Mouse (Mus musculus): ENCODE results near the gene Stx5a.

Stx5a gene

DNA sequence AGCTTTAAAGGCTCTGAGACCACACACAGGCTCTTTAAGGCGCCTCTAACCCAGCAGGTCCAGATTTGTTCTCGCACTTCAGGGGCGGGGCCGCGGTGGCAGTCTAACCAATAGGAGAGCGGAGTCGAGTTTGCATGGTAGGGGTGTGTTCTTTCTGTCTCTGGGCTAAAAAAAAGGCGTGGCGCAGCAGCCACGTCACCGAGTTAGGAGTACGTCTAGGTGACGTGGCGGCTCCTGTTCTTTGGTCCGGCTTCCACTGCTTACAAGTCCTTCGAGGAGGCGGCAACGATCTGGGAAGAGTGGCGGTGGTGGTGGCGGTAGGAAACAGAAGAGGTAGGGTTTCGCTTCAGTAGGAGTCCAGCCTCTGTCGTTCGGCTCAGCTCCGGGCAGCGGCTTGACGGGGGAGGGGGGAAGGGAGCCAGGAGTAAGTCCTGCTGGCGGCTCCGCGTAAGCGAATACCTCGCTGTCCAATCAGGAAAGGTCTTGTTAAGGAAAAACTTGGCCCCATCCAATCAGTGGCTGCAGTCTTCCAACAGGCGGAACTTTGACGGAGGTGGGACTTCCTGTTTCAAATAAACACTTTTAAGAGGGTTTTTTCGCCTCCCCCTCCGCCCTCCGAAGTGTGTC lies at the start of gene Stx5a:
Gene Stx5a (plus strand): TSS at position 171 of the 627 bp plus-strand sequence.
- DNase-seq = peak; percentile 96 to 98

DNA sequence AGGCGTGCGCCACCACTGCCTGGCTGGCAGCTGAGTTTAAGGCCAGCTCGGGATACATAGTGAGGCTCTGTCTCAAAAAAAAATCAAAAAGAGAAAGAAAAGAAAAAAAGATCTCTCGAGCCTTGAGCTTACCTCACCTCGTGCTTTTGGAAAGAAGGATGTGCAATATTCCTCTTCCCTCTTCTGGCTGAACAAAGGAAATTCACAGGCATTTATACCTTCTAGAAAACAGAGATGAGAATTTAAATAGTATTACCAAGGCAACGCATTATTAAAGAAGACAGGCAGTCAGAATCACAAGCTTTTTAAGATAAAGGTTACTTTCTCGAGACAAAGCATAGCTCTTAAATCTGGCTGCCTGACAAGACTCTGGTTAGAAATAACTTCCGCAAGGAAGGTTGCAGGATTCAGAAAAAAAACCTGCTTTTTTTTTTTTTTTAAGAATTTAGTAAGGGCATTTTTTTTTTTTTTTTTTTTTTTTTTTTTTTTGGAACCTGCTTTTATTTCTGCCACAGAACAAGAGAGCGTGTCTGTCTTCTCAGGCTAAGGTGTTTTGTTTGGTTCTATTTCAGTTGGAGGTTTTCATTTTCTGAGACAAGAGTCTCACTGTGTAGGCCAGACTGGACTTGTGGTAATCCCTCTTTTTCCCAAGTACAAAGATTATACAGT lies 49.2 kb upstream of the Stx5a start:
- DNase-seq = no peak

DNA sequence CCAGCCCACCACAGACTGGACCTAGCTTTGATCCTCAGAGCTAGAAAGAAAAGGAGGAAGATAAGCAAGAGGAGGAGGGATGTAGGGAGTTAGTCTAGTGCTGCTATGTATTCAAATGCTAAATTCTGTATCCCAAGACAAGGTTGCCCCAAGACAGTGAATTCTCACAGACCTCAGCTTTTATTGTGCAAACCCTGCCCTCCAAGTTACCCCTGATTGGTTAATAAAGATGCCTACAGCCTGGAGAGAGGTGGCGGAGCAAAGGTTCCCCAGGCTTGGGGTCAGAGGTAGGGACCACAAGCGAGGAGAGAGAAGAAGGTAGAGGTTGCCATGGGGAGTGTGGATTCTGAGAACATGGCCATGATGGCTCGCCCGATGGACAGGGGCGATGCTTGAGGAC lies 48.5 kb upstream of the Stx5a start:
- DNase-seq = no peak

DNA sequence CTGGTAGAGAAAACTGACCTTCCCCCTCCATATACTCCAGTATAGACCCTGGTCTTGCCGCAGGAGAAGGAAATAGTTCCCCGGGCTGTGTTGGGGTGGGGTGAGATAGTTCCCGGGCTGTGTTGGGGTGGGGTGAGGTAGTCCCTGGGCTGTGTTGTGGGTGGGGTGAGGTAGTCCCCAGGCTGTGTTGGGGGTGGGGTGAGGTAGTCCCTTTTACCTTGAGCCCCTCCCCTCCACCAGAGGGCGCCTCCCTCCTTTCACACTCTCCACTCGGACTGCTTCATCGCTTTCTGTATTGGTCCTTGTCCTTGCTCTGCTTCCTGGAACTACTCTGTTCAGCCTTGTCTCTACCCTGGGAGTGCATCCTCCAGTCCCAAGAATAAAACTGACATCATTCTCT lies 45.9 kb upstream of the Stx5a start:
- peak; percentile 56 to 67 for DNase-seq

DNA sequence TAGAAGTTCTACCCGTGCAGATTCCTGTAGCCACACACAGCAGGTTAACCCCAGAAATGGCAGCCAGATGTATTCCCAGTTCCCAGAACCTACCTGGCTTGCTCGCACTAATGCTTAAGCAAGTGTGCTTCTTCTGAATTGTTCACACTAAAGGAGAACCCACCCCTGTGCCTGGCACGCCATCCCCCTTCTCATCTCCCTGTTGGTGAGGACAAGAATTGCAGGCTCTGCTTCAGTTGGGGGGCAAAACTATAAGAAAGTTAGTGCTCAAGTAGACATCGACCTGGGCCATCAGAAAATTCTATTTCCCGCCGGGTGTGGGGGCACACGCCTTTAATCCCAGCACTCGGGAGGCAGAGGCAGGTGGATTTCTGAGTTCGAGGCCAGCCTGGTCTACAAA lies 41.6 kb upstream of the Stx5a start:
- no peak for DNase-seq

DNA sequence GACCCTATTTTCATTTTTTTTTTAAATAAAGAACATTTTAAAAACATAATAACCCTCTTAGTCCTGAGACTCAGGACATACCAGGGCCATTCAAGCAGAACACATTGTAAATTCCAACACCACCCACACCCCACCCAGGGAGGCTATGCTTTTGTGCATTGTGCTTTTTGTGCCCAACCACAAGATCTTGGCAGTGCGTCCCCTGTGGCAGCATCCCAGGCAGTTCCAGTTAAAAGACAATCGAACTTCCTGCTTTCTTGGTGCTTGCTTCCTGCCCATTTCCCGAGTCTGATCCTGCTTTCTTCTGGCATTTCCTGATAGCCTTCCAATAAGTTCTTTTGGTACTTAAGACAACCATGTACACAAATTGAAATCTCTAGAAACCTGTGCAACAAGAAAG lies 38.8 kb upstream of the Stx5a start:
- peak; percentile 51 to 62 for DNase-seq

DNA sequence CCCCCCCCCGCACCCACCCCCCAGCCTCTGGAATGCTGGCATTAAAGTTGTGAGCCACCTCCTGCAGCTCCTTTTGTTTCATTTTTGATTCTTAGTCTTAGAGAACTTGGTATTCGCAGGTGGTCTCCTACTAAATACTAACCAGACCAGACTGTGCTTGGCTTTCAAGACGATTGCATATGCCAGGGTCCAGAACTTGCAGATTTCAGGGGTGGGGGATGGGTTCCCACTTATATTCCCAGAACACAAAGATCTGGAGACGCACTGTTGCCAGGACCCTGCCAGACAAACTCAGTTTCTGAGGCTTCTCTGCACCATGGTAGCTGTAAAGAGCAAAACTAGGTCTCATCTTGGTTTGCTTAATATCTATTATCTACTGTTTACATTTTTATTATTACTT lies 37.6 kb upstream of the Stx5a start:
- DNase-seq = no peak

DNA sequence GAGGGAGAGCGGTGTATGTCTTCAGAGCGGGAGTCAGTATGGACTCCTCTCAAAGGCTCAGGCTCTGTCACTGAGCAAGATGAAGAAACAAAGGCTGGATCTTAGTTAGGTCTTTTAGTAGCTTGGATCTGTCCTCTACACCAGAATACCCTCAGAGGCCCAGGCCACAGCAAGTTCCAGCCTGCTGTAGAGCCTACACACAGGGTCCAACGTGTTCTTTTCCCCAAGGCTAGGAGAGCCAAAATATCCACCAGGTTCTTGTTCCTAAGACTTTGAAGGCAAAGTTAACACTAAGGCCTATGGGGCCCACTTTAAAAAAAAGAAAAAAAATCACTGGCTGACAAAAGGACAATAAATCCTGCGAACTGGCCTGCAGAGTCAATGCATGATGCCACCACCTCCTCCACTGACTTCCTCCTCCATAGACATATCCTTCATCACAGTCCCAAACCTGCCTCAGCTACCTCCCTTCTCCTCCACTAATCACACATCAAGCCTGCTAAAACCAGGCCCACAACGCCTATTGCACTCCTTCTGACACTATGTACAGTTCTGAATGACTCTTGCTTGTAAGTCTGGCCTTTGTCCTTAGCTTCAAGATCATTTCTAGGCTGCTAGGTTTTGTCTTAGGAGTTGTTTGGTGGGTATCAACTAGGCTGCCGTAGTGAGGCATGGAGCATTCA lies 36.0 kb upstream of the Stx5a start:
- no peak for DNase-seq

DNA sequence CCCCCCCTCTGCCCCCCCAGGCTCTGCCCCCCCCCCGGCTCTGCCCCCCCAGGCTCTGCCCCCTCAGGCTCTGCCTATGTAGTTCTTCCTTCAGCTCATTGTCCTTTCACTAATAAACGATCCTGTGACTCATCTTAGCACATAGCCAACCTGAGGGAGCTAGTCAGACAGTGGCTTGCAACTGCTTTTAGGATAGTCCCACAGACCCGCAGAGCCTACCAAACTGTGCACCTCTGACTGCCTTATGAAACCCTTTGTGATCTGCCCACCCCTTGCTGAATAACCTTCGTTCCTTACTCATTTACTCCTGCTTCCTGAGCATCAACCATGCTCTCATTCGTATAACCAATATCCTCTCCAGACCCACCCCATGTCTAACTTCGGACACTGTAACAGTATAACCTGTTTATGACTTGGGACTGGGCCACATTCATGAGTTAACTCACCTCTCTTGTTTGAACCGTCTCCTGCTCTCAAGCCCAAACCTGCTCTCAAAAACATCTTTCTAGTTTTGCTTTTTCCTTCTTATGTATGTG lies 35.0 kb upstream of the Stx5a start:
- DNase-seq = no peak

DNA sequence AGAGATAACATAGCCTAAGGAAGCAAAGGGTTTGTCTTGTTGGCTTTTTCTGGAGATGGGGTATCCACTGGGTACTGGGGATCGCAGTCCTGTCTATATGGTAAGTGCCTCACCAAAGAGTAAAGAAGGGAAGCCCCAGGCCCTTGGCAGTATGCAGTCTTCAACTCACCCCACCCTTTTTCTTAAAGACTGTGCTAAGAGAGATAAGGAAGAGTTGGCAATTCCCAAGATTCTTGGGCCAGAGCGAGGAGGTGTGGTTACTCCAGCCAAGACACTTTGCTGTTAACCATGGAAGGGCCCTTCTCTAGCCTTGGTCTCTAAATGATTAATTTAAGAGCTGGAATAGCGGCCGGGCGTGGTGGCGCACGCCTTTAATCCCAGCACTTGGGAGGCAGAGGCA lies 34.3 kb upstream of the Stx5a start:
- no peak for DNase-seq

DNA sequence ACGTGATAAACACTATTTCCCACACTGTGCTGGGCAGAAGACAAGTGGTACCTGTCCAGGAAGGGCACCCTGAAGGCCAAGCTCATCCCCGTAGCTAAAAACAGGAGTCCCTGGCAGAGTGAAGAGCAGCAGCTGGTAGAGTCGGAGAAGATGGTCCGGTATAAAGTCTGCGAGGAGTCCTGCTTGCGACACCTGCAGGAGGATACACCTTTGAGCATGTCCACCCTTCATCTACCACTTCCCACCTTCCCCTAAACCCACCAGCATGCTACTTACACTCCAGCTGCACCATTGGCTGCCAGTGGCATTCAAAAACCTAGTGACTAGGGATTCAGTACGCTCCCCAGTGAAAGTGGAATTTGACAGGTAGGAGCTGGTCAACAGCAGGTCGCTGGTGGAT lies 32.3 kb upstream of the Stx5a start:
- DNase-seq = no peak

DNA sequence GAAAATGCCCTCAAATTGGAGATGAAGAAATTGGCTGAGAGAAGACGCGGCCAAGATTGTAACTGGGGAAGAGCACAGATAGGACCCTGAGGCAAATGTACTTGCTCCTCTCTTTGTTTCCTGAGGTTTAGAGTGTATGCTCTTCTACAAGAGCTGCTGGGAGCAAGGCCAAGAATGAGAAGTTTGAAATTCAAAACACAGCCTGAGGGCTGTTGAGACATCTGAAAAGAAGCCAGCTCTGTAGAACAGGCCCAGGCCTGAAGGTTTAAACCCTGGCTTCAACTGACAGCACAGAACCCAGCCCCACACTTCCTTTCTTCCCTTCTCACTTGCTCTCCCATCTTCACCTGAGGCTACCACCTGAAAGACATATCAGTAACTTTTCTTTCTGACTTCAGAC lies 31.2 kb upstream of the Stx5a start:
- DNase-seq = no peak

DNA sequence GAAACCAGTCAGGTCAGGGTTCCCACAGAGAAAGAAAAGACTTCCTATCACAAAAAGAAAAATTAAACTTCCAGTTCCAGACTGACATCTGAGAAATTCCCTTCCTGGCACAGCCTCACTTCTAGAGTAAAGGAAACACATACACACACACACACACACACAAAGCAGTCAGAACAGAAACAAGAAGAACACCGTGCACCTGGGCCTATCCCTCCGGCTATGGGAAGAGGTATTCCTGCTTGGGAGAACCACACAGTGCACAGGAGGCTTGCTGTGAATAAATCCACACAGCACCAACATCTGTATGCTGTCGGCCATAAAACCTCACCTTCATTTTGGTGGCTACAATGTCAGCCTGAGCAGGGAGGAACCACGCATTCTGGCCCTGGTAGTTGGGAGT lies 29.7 kb upstream of the Stx5a start:
- DNase-seq = no peak

DNA sequence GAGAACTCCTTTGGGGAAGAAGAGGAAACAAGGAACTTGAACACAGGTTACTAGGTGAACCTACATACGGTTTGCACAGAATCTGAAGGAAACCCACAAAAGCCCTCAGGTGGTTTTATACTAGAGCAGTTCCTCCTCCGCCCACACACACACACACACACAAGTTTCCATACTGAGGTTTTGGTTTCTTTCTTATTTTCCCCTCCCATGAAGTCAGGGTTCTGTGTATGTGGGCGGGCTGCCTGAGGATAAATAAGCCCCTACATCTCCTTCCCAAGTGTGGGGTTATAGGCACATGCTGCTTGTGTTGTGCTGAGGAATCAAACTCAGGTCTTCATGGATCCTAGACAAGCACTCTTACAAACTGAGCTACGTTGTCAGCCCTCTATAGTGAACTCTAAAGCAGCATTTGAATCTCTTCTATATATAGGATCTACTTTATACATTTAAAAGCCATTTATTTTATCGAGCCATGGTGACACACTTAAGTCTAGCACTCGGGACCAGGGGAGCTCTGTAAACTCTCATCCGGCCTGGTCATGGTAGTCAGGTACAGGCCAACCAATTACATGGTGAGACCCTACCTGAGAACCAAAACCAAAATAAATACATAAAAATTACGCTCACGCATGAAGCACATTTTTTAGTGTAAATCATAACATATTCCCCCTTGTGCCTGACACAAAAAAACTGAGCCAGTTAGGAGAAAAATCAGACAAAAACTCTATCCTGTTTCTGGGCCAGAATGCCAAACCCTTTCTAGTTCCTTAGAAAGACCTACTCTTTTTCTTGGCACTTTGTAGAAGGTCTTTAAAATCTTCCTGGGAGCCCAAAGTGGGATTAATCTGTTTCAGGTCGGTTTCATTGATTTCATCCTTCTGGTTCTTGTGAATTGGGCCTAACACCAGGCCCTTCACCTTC lies 29.0 kb upstream of the Stx5a start:
- no peak for DNase-seq

DNA sequence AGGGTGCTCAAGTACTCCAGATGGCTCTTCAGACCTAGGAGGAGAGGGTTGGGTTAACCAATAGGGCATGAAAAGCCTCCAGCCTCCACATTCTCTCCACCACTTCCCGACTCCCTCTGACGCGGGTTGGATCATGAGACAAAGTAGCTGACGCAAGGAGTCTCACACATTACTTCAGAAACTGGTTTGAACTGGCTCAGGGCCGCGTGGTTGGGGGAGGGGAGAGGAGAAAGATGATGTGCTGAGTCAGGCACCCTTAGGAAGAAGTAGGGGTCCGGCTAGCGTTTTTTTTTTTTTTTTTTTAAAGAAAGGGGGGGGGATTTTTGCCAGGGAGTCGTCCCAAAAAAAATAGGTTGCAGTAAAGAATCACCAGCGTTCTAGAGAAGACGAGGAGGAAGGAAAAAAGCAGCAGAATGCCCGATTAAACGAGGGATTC lies 28.3 kb upstream of the Stx5a start:
- DNase-seq = peak; percentile 85 to 90

DNA sequence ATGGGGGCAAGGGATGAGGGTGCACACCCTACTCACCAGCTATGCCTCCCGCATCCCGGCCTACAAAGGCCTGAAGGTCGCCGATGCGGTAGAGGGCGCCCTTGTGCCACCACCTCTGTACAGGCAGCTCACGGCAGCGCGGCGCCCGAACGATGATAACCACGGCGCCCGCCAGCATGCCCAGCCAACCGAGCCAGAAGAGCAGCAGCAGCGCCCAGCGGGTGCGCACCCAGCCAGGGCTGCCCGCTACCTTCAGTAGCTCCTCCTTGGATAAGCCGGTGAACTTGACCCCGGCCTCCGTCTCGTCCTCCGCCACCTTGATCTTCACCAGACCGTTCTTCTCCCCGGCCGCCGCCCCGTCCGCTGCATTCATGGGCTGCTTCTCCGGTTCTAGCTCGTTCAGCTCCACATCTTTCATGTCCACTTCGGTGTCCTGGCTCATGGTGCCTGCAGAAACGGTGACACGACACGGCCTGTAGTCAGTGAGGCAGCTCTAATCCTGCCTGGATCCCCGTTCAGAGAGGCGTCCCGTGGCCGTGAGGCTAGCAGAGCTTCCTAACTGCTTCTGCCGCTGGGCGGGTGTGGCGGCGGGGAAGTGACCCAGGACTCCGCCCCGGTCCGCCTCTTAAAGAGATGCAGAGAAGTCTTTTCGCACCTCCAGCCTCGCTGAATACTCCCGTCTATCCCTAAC lies 27.8 kb upstream of the Stx5a start:
- peak; percentile 95 to 97 for DNase-seq

DNA sequence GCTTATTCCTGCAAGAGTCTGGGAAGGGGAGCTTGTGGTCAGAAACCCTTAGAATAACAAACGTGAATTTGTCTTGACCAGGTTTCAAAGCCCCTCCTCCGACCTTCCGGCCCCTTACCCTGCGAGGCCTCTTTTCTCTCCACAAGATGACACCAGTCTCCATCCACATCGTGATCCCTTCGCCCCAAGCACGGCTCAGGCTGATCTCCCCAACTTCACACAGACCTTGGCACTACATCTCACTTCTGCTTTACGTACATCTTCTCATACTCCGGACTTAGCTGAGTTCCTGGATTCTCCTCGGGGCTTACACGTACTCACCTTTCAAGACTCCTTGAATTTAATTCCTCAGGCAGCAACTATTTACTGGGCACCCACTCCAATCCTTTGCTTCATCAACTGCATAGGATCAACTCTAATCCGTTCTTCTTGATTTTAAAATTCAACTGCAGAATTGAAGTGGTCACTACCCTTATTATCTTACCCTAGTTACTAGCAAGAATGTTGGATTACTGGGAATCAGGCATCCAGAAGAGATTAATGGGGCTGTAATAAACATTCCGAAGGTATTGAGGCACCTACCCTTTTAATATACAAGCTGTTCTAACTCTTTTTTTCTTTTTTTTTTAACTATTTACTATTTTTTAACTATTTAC lies 27.1 kb upstream of the Stx5a start:
- no peak for DNase-seq

DNA sequence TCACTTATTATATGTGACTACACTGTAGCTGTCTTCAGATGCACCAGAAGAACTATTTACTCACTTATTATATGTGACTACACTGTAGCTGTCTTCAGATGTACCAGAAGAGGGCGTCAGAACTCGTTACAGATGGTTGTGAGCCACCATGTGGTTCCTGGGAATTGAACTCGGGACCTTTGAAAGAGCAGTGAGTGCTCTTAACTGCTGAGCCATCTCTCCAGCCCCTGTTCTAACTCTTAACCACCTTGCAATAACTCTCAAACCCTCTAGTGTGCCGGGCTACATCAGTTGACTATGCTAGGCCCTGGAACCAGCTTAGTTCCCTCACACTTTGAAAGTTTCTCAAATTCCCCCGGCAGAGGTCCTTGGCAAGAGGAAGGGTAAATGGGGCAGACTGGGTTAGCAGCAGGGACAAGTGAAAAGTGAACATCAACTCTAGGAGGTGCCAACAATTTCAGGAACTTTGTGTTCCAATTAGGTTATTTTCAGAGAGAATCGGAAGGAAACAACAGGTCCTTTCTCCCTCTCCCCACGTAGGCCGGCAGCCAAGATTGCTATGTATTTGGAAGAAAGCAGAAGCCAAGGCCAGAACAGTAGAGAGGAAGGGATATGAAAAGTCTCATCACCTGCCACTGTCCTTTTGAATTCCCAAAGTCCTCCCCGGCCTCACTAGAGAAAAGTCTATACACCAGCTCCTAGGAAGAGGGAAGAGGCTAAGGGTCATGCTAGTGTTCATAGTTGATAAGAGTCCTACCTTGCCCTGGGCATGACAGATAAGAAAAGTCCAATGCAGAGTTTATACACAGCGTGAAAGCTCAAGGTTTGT lies 26.3 kb upstream of the Stx5a start:
- DNase-seq = no peak

DNA sequence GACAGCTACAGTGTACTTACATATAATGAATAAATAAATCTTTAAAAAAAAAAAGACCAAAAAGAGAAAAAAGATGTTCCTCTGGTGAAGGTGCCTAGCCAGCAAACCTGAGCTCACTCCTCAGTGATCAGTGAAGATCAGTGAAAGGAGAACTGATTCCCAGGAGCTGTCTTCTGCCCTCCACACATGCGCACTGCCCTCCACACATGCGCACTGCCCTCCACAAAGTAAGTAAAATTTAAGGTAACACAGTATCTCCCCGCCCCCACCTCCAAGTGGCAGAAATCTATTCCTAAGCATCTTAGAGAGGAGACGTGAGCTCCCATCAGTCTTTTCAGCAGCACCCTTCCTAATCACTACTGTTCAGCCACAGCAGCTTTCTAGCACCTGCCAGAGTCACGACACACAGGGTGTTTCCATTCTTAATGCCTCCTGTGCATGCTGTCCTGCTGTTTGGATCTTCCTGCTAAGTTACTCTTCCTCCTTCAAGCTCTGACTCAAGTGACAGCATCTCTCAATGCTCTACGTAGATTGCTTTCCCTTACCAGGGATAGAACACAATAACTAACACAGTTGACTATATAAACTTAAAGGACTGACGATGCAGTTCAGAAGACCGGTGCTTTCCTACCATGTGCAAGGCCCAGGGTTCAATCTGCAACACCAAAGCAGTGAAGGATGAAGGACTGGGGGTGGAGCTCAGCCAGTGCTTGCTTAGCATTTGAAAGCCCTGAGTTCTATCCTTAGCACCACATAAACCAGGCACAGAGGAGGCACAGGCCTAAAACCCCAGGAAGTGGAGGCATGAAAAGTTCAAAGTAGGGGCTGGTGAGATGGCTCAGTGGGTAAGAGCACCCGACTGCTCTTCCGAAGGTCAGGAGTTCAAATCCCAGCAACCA lies 25.1 kb upstream of the Stx5a start:
- no peak for DNase-seq

Measured in kidney, postnatal 4 days (tissue).